In the genomic region with DNA sequence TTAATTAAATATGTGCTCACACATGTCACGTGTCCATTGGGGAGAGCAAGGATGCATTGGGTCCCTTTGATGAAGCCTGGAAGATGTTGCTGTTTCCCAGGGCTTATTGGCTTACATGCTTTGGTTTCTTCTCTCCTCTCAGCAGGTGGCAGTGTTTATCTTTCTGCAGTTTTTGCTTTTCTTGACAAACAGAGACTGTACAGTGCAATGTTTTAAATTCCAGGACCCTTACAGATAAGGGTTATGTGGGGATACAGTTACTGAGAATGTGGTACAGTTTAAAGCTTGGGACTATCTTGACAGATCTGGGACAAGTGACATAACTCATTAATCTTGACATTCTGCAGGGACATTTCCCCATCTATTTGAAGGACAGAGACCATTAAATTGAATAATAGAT, we compare ENCODE assay signal across 11 mouse cellular contexts. TPM values are rescaled to one million over a fixed set of nuclear protein-coding genes. Genes with fewer than 3 reads are reported as not detected.
DNase-seq lines count a peak whose midpoint lies in the region; ATAC-seq lines count a peak whose summit lies in the region.
"Had no signal": no experiment of that assay in that cellular context is flagged by ENCODE, and none has a peak within 500 bp of the region (broad histone marks: within the 10 kb centered on the region; RNA-seq: fewer than 3 reads in every experiment).

No protein-coding gene starts in this region.

- H3K9ac ChIP-seq in hindbrain, embryonic 15.5 days: no peak overlapping the region
- H3K9ac ChIP-seq: liver, embryonic 13.5 days; stomach, embryonic 15.5 days had no signal

- H3K27ac ChIP-seq in hindbrain, embryonic 15.5 days (replicated peaks): no peak overlapping the region
- no peak overlapping the region for H3K27ac ChIP-seq in hindbrain, embryonic 10.5 days
- H3K27ac ChIP-seq: liver, embryonic 13.5 days; stomach, embryonic 15.5 days had no signal

- H3K27me3 ChIP-seq in hindbrain, embryonic 15.5 days: no peaks in the 10 kb centered on the region
- no peaks in the 10 kb centered on the region for H3K27me3 ChIP-seq in hindbrain, embryonic 10.5 days (ENCODE audit: insufficient read depth, poor library complexity, severe bottlenecking)
- H3K27me3 ChIP-seq: liver, embryonic 13.5 days; stomach, embryonic 15.5 days had no signal

- H3K9me3 ChIP-seq in hindbrain, embryonic 15.5 days: no peaks in the 10 kb centered on the region
- no peaks in the 10 kb centered on the region for H3K9me3 ChIP-seq in hindbrain, embryonic 10.5 days
- H3K9me3 ChIP-seq: liver, embryonic 13.5 days; stomach, embryonic 15.5 days had no signal

- no peaks in the 10 kb centered on the region for H3K36me3 ChIP-seq in hindbrain, embryonic 15.5 days
- H3K36me3 ChIP-seq in hindbrain, embryonic 10.5 days: no peaks in the 10 kb centered on the region
- H3K36me3 ChIP-seq: liver, embryonic 13.5 days; stomach, embryonic 15.5 days had no signal

- ATAC-seq in hindbrain, embryonic 15.5 days (ENCODE audit: low FRiP score, low read depth): peak; percentile 56; the same call in 1 of the 2 replicates

- peak; percentile 30 for DNase-seq in cerebellum, adult 8-10 months
- DNase-seq in cerebellum, adult 11-12 months: no peak
- DNase-seq in hindbrain, embryonic 10.5 days (ENCODE audit: low spot score): no peak
- peak; percentile 26 for DNase-seq in right cerebral cortex, adult 18-20 months
- DNase-seq in right cerebral cortex, postnatal 4 days: no peak
- peak; percentile 24 for DNase-seq in retina, postnatal 7 days (ENCODE audit: low read depth, low spot score)
- no peak for DNase-seq in ovary, postnatal 14 days (ENCODE audit: low spot score)
- DNase-seq: gastrocnemius, postnatal 25 days; liver, embryonic 13.5 days had no signal

- H3K4me2 ChIP-seq in hindbrain, embryonic 15.5 days: no peak overlapping the region
- H3K4me2 ChIP-seq: liver, embryonic 13.5 days; stomach, embryonic 15.5 days had no signal

- no peaks in the 10 kb centered on the region for H3K4me1 ChIP-seq in hindbrain, embryonic 15.5 days (replicated peaks)
- H3K4me1 ChIP-seq in hindbrain, embryonic 10.5 days (replicated peaks): no peaks in the 10 kb centered on the region
- H3K4me1 ChIP-seq: liver, embryonic 13.5 days; stomach, embryonic 15.5 days had no signal

- H3K4me3 ChIP-seq in hindbrain, embryonic 15.5 days: no peak overlapping the region
- H3K4me3 ChIP-seq in hindbrain, embryonic 10.5 days: no peak overlapping the region
- H3K4me3 ChIP-seq: liver, embryonic 13.5 days; stomach, embryonic 15.5 days had no signal

- WGBS in hindbrain, embryonic 15.5 days: 46% methylated on average over 1 of the region's 1 CpGs
- WGBS in hindbrain, embryonic 10.5 days: 47% methylated on average over 1 of the region's 1 CpGs

RNA-seq across cellular contexts. Expression of gene Daw1, which starts 58.7 kb away (rescaled TPM):
- 1.1 and 2.0 TPM in 2 replicates for polyA plus RNA-seq in hindbrain, embryonic 15.5 days (2015; fragmentation: Nextera tagmentation; extraction: Ambion mirVana)
- polyA plus RNA-seq in hindbrain, embryonic 10.5 days (2016; fragmentation: Nextera tagmentation; extraction: Ambion mirVana): 0.67 and 0.85 TPM in 2 replicates
- polyA plus RNA-seq: liver, embryonic 13.5 days had no signal

Comparison
In these comparisons a context has a peak if more than half of its experiments do, and no peak if none do; other contexts are left out.
1. DNase-seq: peak in cerebellum, adult 8-10 months (single experiment), right cerebral cortex, adult 18-20 months (single experiment) and retina, postnatal 7 days (single experiment); none in cerebellum, adult 11-12 months (single experiment), hindbrain, embryonic 10.5 days (single experiment), right cerebral cortex, postnatal 4 days (single experiment) and ovary, postnatal 14 days (single experiment).